In genomic region chr11:106500393-106501307, GRCm38 (mm10) we compare ENCODE assay signal across 8 mouse cellular contexts. TPM values are rescaled to one million over a fixed set of nuclear protein-coding genes. Genes with fewer than 3 reads are reported as not detected.
DNase-seq lines count a peak whose midpoint lies in the region; ATAC-seq and TF ChIP-seq lines count a peak whose summit lies in the region.

No protein-coding gene starts in this region.

- H3K27me3 ChIP-seq in C2C12 (ENCODE audit: control insufficient read depth, insufficient read depth, insufficient read length), result no peaks in the 10 kb centered on the region
- no peaks in the 10 kb centered on the region for H3K27me3 ChIP-seq in erythroblast, embryonic 14.5 days (ENCODE audit: control insufficient read depth)
- H3K27me3 ChIP-seq in heart, embryonic 11.5 days (ENCODE audit: control insufficient read depth, insufficient read depth, low read length), result no peaks in the 10 kb centered on the region
- no peaks in the 10 kb centered on the region for H3K27me3 ChIP-seq in kidney, embryonic 16.5 days (ENCODE audit: insufficient read depth, low read length)
- no peaks in the 10 kb centered on the region for H3K27me3 ChIP-seq in liver, adult 2 months (ENCODE audit: control insufficient read depth, insufficient read depth, low read length)
- H3K27me3 ChIP-seq in myocyte (ENCODE audit: control insufficient read depth, insufficient read depth, insufficient read length), result no peaks in the 10 kb centered on the region
- H3K27me3 ChIP-seq in splenic B cell, adult 2 months (ENCODE audit: control insufficient read depth, insufficient read depth, low read length, poor library complexity, severe bottlenecking), result no peaks in the 10 kb centered on the region

- peak overlapping the region; percentile 99 for H3K9ac ChIP-seq in heart, embryonic 11.5 days (ENCODE audit: low read depth, low read length)
- peak overlapping the region; percentile 97 for H3K9ac ChIP-seq in kidney, embryonic 16.5 days (replicated peaks; ENCODE audit: low read length)
- peak overlapping the region; percentile 99 for H3K9ac ChIP-seq in liver, adult 2 months (ENCODE audit: low read depth, low read length)

- DNase-seq in brain, embryonic 14.5 days (ENCODE audit: low read depth), result peak; percentile 100
- DNase-seq in liver, adult 2 months (ENCODE audit: extremely low read depth, low read depth, low spot score), result peak; percentile 99
- peak; percentile 98 for DNase-seq in splenic B cell, adult 2 months (ENCODE audit: low read depth, low spot score)

- under 1% methylated on average over 53 of the region's 55 CpGs for WGBS in heart, embryonic 11.5 days (ENCODE audit: insufficient replicate concordance)
- WGBS in kidney, embryonic 16.5 days, result under 1% methylated on average over 51 of the region's 55 CpGs
- under 1% methylated on average over 50 of the region's 55 CpGs for WGBS in liver, adult 2 months

- H3K27ac ChIP-seq in heart, embryonic 11.5 days (ENCODE audit: low read depth, low read length), result peak overlapping the region; percentile 95
- H3K27ac ChIP-seq in kidney, embryonic 16.5 days (ENCODE audit: low read length), result peak overlapping the region; percentile 99
- peak overlapping the region; percentile 95 for H3K27ac ChIP-seq in liver, adult 2 months (replicated peaks; ENCODE audit: insufficient read depth, low read depth, low read length)

- no peaks in the 10 kb centered on the region for H3K79me3 ChIP-seq in C2C12 (ENCODE audit: low read depth)

- H3K36me3 ChIP-seq in C2C12 (ENCODE audit: control insufficient read depth, insufficient read depth) (peaks cover 8% of the 10 kb centered on the region), myocyte (ENCODE audit: control insufficient read depth, insufficient read depth) (no peaks in the 10 kb centered on the region)
- H3K36me3 ChIP-seq in erythroblast, embryonic 14.5 days (ENCODE audit: control insufficient read depth), result peaks cover 9% of the 10 kb centered on the region
- H3K36me3 ChIP-seq in heart, embryonic 11.5 days (ENCODE audit: control insufficient read depth, insufficient read depth, low read length), result no peaks in the 10 kb centered on the region
- H3K36me3 ChIP-seq in kidney, embryonic 16.5 days (ENCODE audit: insufficient read depth, low read length), result no peaks in the 10 kb centered on the region
- H3K36me3 ChIP-seq in liver, adult 2 months (ENCODE audit: control insufficient read depth, insufficient read depth, low read length), result no peaks in the 10 kb centered on the region; the same call in 1 of the 2 replicates
- no peaks in the 10 kb centered on the region for H3K36me3 ChIP-seq in splenic B cell, adult 2 months (ENCODE audit: control insufficient read depth, insufficient read depth, low read length, poor library complexity, severe bottlenecking)

- peak; percentile 94; the same call in 1 of the 2 replicates for TF ChIP-seq POLR2A in brain, embryonic 14.5 days (IDR thresholded peaks at IDR 0.05; ENCODE audit: borderline replicate concordance, extremely low read depth, insufficient read depth, insufficient read length, poor library complexity, severe bottlenecking)
- TF ChIP-seq POLR2A in liver, adult 2 months (IDR thresholded peaks at IDR 0.05; ENCODE audit: extremely low read depth, insufficient read depth, low read length), result peak; percentile 99
- peak; percentile 100 for TF ChIP-seq POLR2A in myocyte (IDR thresholded peaks at IDR 0.05; ENCODE audit: insufficient read length, low read depth)

- TF ChIP-seq CTCF in C2C12 (IDR thresholded peaks at IDR 0.05; ENCODE audit: control insufficient read depth, insufficient read depth, insufficient read length), result no peak
- TF ChIP-seq CTCF in brain, embryonic 14.5 days (IDR thresholded peaks at IDR 0.05; ENCODE audit: borderline replicate concordance, extremely low read depth, insufficient read depth, insufficient read length), result no peak
- TF ChIP-seq CTCF in liver, adult 2 months (IDR thresholded peaks at IDR 0.05; ENCODE audit: low read depth, low read length), result no peak

- H3K9me3 ChIP-seq in erythroblast, embryonic 14.5 days (ENCODE audit: control insufficient read depth, low read length), result no peaks in the 10 kb centered on the region
- no peaks in the 10 kb centered on the region for H3K9me3 ChIP-seq in heart, embryonic 11.5 days (replicated peaks; ENCODE audit: control insufficient read depth, low read length)
- no peaks in the 10 kb centered on the region for H3K9me3 ChIP-seq in kidney, embryonic 16.5 days (ENCODE audit: low read length)

- ATAC-seq in heart, embryonic 11.5 days (replicated peaks; ENCODE audit: insufficient number of reproducible peaks, low FRiP score, low TSS enrichment), result peak; percentile 91
- peak; percentile 99 for ATAC-seq in kidney, embryonic 16.5 days (ENCODE audit: low FRiP score, low TSS enrichment)

- H3ac ChIP-seq in C2C12 (ENCODE audit: control insufficient read depth, insufficient read length, low read depth), result peak overlapping the region; percentile 75
- H3ac ChIP-seq in myocyte (ENCODE audit: control insufficient read depth, insufficient read length), result peak overlapping the region; percentile 54

- H3K79me2 ChIP-seq in C2C12 (ENCODE audit: control insufficient read depth, insufficient read depth), result peaks cover 8% of the 10 kb centered on the region
- H3K79me2 ChIP-seq in liver, adult 2 months (ENCODE audit: control insufficient read depth, insufficient read depth, low read length), result no peaks in the 10 kb centered on the region
- no peaks in the 10 kb centered on the region for H3K79me2 ChIP-seq in myocyte (ENCODE audit: control insufficient read depth, insufficient read depth)

- H3K4me3 ChIP-seq in C2C12 (ENCODE audit: insufficient read depth, poor library complexity, severe bottlenecking), result peak overlapping the region; percentile 100
- peak overlapping the region; percentile 95 for H3K4me3 ChIP-seq in erythroblast, embryonic 14.5 days (replicated peaks)
- peak overlapping the region; percentile 78 for H3K4me3 ChIP-seq in heart, embryonic 11.5 days (ENCODE audit: low read depth, low read length)
- H3K4me3 ChIP-seq in kidney, embryonic 16.5 days (ENCODE audit: low read length), result peak overlapping the region; percentile 75
- H3K4me3 ChIP-seq in liver, adult 2 months (ENCODE audit: insufficient read depth, low read depth, low read length), result peak overlapping the region; percentile 96
- H3K4me3 ChIP-seq in myocyte, result peak overlapping the region; percentile 88

- peak overlapping the region; percentile 84 for H3K4me2 ChIP-seq in heart, embryonic 11.5 days
- peak overlapping the region; percentile 79 for H3K4me2 ChIP-seq in kidney, embryonic 16.5 days (replicated peaks; ENCODE audit: low read depth, low read length)
- peak overlapping the region; percentile 89 for H3K4me2 ChIP-seq in myocyte (ENCODE audit: low read depth)

- peaks cover 35% of the 10 kb centered on the region for H3K4me1 ChIP-seq in erythroblast, embryonic 14.5 days (ENCODE audit: control insufficient read depth)
- H3K4me1 ChIP-seq in heart, embryonic 11.5 days (ENCODE audit: control insufficient read depth, insufficient read depth, low read length), result no peaks in the 10 kb centered on the region; the same call in 1 of the 2 replicates
- 0 out of 2 replicates have a peak, but pooled peaks cover 5% of the 10 kb centered on the region for H3K4me1 ChIP-seq in kidney, embryonic 16.5 days (ENCODE audit: insufficient read depth, low read length)
- H3K4me1 ChIP-seq in liver, adult 2 months (ENCODE audit: control insufficient read depth, insufficient read depth, low read length), result peaks cover 12% of the 10 kb centered on the region

TF ChIP-seq in C2C12, 6 proteins besides CTCF, POLR2A, EP300 and RAD21:
- no peak for TF ChIP-seq CEBPB (IDR thresholded peaks at IDR 0.05; ENCODE audit: low read depth)
- peak; percentile 63 for TF ChIP-seq MAX (IDR thresholded peaks at IDR 0.05)
- peak; percentile 99 for TF ChIP-seq USF1 (IDR thresholded peaks at IDR 0.05; ENCODE audit: low read depth)
- no peak for TF ChIP-seq MYOG (IDR thresholded peaks at IDR 0.05; ENCODE audit: control insufficient read depth, extremely low read depth, insufficient read length)

TF ChIP-seq in myocyte, 11 proteins besides CTCF, POLR2A, EP300 and RAD21:
- TF ChIP-seq MYOD1 (IDR thresholded peaks at IDR 0.05; ENCODE audit: control insufficient read depth in 1 of 3, insufficient read length in 2 of 3, low read depth in 2 of 3) (peak in 1 of 3 experiments; percentile 16), SRF (IDR thresholded peaks at IDR 0.05; ENCODE audit: control insufficient read depth, insufficient read length, low read depth) (no peak), TCF12 (IDR thresholded peaks at IDR 0.05; ENCODE audit: insufficient read depth, poor library complexity, severe bottlenecking) (no peak), CEBPB (IDR thresholded peaks at IDR 0.05; ENCODE audit: insufficient read depth, poor library complexity, severe bottlenecking) (no peak), MYOG (IDR thresholded peaks at IDR 0.05; ENCODE audit: control insufficient read depth in 1 of 3, insufficient read depth in 1 of 3, insufficient read length in 2 of 3, low read depth in 2 of 3) (no peak), USF1 (IDR thresholded peaks at IDR 0.05; ENCODE audit: low read depth) (peak; percentile 100), REST (IDR thresholded peaks at IDR 0.05; ENCODE audit: insufficient read depth, insufficient read length) (no peak), POLR2AphosphoS2 (IDR thresholded peaks at IDR 0.05; ENCODE audit: insufficient read length, low read depth) (peak; percentile 100), MAX (IDR thresholded peaks at IDR 0.05; ENCODE audit: low read depth) (no peak), TCF3 (IDR thresholded peaks at IDR 0.05; ENCODE audit: insufficient read length, low read depth) (no peak), E2F4 (IDR thresholded peaks at IDR 0.05; ENCODE audit: insufficient read depth) (no peak)
TF ChIP-seq in myocyte: peak in this region for 3.

RNA-seq across cellular contexts. Expression of gene Ern1, which starts 13.0 kb away (rescaled TPM):
- polyA plus RNA-seq in C2C12 (2012; fragmentation: generic; extraction: Trizol), result 6.0 TPM
- 11.3 and 11.9 TPM in 2 replicates for polyA plus RNA-seq in brain, embryonic 14.5 days (2012; rRNA removed)
- 0.14 and 0.27 TPM in 2 replicates for polyA plus RNA-seq in erythroblast, embryonic 14.5 days (2012)
- 3.7 and 4.4 TPM in 2 replicates for polyA plus RNA-seq in heart, embryonic 11.5 days (2014; fragmentation: Nextera tagmentation; extraction: Ambion mirVana)
- polyA plus RNA-seq in kidney, embryonic 16.5 days (2015; fragmentation: Nextera tagmentation; extraction: Ambion mirVana), result 5.4 and 6.8 TPM in 2 replicates
- 18.2 and 24.1 TPM in 2 replicates for total RNA-seq in liver, adult 2 months (2014; rRNA removed)
- 36.3 and 52.8 TPM in 2 replicates for polyA plus RNA-seq in liver, adult 2 months (2012; rRNA removed)
- polyA plus RNA-seq in myocyte (2012; fragmentation: generic; extraction: Trizol), result 20.4 TPM

Comparison
In these comparisons a context has a peak if more than half of its experiments do, and no peak if none do; other contexts are left out.
1. Peak in every context shown above with its lines: DNase-seq, ATAC-seq, H3K4me3 ChIP-seq and H3K27ac ChIP-seq.